Mouse (Mus musculus): ENCODE data around the gene Zbtb6. TPM values are rescaled to one million over a fixed set of nuclear protein-coding genes. Genes with fewer than 3 reads are reported as not detected.

Gene Zbtb6
- polyA plus RNA-seq (2015; fragmentation: Nextera tagmentation; extraction: Ambion mirVana) = 14.1 and 15.1 TPM in 2 replicates

DNA sequence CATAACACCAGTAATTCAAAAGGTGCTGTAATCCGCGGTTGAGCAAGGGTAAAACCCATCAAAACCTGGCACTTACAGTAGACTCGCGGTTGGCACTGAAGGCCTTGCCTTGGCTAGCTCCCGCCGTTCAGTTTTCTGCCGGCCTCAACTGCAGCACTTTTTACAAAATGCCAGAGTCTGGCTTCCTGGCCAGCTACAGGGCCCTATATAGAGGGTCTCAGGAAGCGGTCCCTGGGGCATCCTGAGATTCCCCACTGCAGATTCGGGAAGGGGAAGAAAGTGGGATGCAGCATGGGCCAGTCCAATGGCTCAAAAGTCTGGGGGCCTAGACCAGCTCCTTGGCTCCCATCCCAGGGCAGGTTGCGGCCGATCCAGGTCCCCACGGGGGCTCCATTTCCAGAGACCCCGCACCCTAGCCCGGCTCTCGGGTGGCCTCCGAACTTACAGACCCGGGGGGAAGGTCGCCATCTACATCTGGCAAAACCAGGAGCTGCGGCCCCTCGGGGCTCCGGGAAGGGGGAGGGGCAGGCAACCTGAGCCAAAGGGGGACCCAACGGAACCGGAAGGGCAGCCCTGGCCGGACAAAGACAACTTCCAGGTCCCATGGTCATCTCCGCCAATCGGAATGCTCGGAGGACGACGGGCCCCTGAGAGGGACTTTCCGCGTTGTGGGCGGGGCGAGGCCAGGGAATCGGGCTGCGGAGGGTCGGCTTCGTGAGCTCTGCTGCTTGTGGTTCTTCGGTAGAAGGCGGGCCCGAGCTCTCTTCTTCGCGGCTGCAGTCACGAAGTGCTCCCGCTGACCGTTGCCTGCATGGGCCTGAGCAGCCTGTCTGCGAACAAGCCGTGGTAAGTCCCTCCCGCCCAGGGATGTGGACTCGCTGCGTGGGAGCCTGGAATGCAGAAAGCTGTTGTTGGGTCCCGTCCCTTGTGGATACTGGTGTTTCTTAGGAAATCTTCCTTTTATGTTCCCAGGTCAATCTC, at the start of gene Zbtb6, which contains the start of the genes Zbtb26 and Rabgap1:
TSS of gene Zbtb6 (minus strand) at position 561 of the 981 bp plus-strand sequence.
TSS of gene Zbtb26 (minus strand) at position 525 of the 981 bp plus-strand sequence.
TSS of gene Rabgap1 (plus strand) at position 669 of the 981 bp plus-strand sequence.
- no peaks in the 10 kb centered on the region for H3K9me3 ChIP-seq
- H3K4me3 ChIP-seq = peak within 1 kb of the TSS; percentile 83
- under 1% methylated on average over 51 of the region's 51 CpGs for WGBS
- ATAC-seq (ENCODE audit: low FRiP score) = peak; percentile 98
- no peaks in the 10 kb centered on the region for H3K27me3 ChIP-seq
- peak within 1 kb of the TSS; percentile 79 for H3K4me2 ChIP-seq
- H3K27ac ChIP-seq = peak within 1 kb of the TSS; percentile 91
- peak within 1 kb of the TSS; percentile 91 for H3K9ac ChIP-seq
- peaks cover 25% of the 10 kb centered on the region for H3K4me1 ChIP-seq (replicated peaks)
- H3K36me3 ChIP-seq = no peaks in the 10 kb centered on the region

DNA sequence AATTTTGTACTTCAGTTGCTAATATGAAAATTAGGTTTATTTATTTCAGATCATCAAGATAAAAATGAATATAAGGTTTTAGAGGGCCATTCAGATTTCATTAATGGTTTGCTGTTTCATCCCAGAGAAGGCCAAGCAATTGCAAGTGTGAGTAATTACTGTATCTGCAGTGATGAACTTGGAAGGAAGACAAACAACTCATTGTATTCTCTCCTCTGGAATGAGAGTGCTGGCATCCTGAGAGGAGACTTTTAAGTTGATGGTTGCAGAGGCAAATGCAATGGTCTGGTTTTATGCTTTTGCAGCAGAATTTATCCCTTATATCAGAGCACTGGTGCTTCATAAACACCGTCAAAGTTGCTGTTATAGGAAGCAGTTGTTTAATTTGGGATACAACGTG, 46.0 kb upstream of the Zbtb6 start:
- Histone ChIP-seq H3K9ac (no peak overlapping the region), H3K9me3 (no peaks in the 10 kb centered on the region), H3K27me3 (no peaks in the 10 kb centered on the region), H3K4me2 (no peak overlapping the region), H3K27ac (no peak overlapping the region), H3K36me3 (peaks cover 59% of the 10 kb centered on the region), H3K4me1 (replicated peaks) (no peaks in the 10 kb centered on the region), H3K4me3 (no peak overlapping the region)
- 96% methylated on average over 2 of the region's 2 CpGs for WGBS
- no peak for ATAC-seq (ENCODE audit: low FRiP score)

DNA sequence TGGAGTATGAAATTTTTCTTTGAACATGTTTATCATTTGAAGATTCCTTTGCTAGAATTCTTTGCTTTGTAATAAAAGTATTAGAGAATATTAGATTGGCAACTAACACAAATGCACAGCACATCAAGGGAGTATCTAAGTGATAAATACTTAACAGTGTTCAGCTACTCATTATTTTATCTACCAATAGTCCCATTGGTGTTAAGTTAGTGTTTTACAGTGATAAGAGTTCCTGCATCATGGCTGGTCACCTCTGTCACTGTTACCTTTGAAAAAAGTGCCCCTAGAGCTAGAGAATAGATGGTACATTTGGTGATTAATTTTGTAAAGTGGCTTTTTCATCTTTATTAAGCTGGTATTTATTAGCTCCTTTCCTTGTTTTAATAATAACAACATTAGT, 43.4 kb upstream of the Zbtb6 start:
- Histone ChIP-seq H3K4me3 (no peak overlapping the region), H3K9me3 (no peaks in the 10 kb centered on the region), H3K4me2 (no peak overlapping the region), H3K9ac (no peak overlapping the region), H3K27me3 (no peaks in the 10 kb centered on the region), H3K4me1 (replicated peaks) (no peaks in the 10 kb centered on the region), H3K36me3 (peaks cover 56% of the 10 kb centered on the region), H3K27ac (no peak overlapping the region)
- no peak for ATAC-seq (ENCODE audit: low FRiP score)

- Histone ChIP-seq H3K9me3 (no peaks in the 10 kb centered on the region), H3K9ac (no peak overlapping the region), H3K36me3 (peaks cover 55% of the 10 kb centered on the region), H3K27me3 (no peaks in the 10 kb centered on the region), H3K4me2 (no peak overlapping the region), H3K4me1 (replicated peaks) (no peaks in the 10 kb centered on the region), H3K27ac (no peak overlapping the region), H3K4me3 (no peak overlapping the region)
- WGBS = 87% methylated on average over 1 of the region's 1 CpGs
- no peak for ATAC-seq (ENCODE audit: low FRiP score)
Measured at GRCm38 (mm10) chr2:37485370-37485769, 42.4 kb upstream of the Zbtb6 start.

GRCm38 (mm10) chr2:37484165-37484564, 41.2 kb upstream of the Zbtb6 start:
- H3K27ac ChIP-seq = no peak overlapping the region
- 98% methylated on average over 2 of the region's 2 CpGs for WGBS
- no peak overlapping the region for H3K4me3 ChIP-seq
- no peak overlapping the region for H3K9ac ChIP-seq
- H3K4me2 ChIP-seq = no peak overlapping the region
- ATAC-seq (ENCODE audit: low FRiP score) = no peak
- no peaks in the 10 kb centered on the region for H3K9me3 ChIP-seq
- H3K4me1 ChIP-seq (replicated peaks) = no peaks in the 10 kb centered on the region
- H3K27me3 ChIP-seq = no peaks in the 10 kb centered on the region
- H3K36me3 ChIP-seq = peaks cover 45% of the 10 kb centered on the region

DNA sequence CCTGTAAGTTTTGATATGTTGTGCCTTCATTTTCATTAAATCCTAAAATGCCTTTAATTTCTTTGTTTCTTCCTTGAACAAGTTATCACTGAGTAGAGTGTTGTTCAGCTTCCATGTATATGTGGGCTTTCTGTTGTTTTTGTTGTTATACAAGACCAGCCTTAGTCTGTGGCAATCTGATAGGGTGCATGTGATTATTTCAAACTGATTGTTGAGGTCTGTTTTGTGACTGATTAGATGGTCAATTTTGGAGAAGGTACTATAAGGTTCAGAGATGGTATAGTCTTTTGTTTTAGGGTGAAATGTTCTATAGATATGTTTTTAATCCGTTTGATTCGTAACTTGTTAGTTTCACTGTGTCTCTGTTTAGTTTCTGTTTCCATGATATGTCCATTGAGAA, 37.1 kb upstream of the Zbtb6 start:
- no peaks in the 10 kb centered on the region for H3K27me3 ChIP-seq
- WGBS = 95% methylated on average over 2 of the region's 2 CpGs
- H3K9me3 ChIP-seq = no peaks in the 10 kb centered on the region
- H3K4me3 ChIP-seq = no peak overlapping the region
- no peaks in the 10 kb centered on the region for H3K4me1 ChIP-seq (replicated peaks)
- no peak overlapping the region for H3K27ac ChIP-seq
- H3K36me3 ChIP-seq = peaks cover 68% of the 10 kb centered on the region
- no peak overlapping the region for H3K4me2 ChIP-seq
- ATAC-seq (ENCODE audit: low FRiP score) = no peak
- no peak overlapping the region for H3K9ac ChIP-seq

- Histone ChIP-seq H3K9me3 (no peaks in the 10 kb centered on the region), H3K4me2 (no peak overlapping the region), H3K27me3 (no peaks in the 10 kb centered on the region), H3K4me1 (replicated peaks) (no peaks in the 10 kb centered on the region), H3K27ac (no peak overlapping the region), H3K36me3 (peaks cover 67% of the 10 kb centered on the region), H3K9ac (no peak overlapping the region), H3K4me3 (no peak overlapping the region)
- no peak for ATAC-seq (ENCODE audit: low FRiP score)
Measured at GRCm38 (mm10) chr2:37479559-37479958, 36.6 kb upstream of the Zbtb6 start.

GRCm38 (mm10) chr2:37466266-37466665, 23.3 kb upstream of the Zbtb6 start:
- ATAC-seq (ENCODE audit: low FRiP score) = no peak
- no peaks in the 10 kb centered on the region for H3K4me1 ChIP-seq (replicated peaks)
- H3K27ac ChIP-seq = no peak overlapping the region
- H3K27me3 ChIP-seq = no peaks in the 10 kb centered on the region
- H3K9me3 ChIP-seq = no peaks in the 10 kb centered on the region
- H3K36me3 ChIP-seq = peaks cover 15% of the 10 kb centered on the region
- no peak overlapping the region for H3K9ac ChIP-seq
- H3K4me3 ChIP-seq = no peak overlapping the region
- no peak overlapping the region for H3K4me2 ChIP-seq
- WGBS = 98% methylated on average over 4 of the region's 4 CpGs

- no peaks in the 10 kb centered on the region for H3K27me3 ChIP-seq
- no peaks in the 10 kb centered on the region for H3K9me3 ChIP-seq
- H3K27ac ChIP-seq = no peak overlapping the region
- no peak overlapping the region for H3K9ac ChIP-seq
- no peaks in the 10 kb centered on the region for H3K4me1 ChIP-seq (replicated peaks)
- H3K4me3 ChIP-seq = no peak overlapping the region
- WGBS = 94% methylated on average over 4 of the region's 4 CpGs
- H3K36me3 ChIP-seq = 0 out of 2 replicates have a peak, but pooled peaks cover 2% of the 10 kb centered on the region
- H3K4me2 ChIP-seq = no peak overlapping the region
- ATAC-seq (ENCODE audit: low FRiP score) = no peak
Measured at GRCm38 (mm10) chr2:37460707-37461106, 17.7 kb upstream of the Zbtb6 start.

DNA sequence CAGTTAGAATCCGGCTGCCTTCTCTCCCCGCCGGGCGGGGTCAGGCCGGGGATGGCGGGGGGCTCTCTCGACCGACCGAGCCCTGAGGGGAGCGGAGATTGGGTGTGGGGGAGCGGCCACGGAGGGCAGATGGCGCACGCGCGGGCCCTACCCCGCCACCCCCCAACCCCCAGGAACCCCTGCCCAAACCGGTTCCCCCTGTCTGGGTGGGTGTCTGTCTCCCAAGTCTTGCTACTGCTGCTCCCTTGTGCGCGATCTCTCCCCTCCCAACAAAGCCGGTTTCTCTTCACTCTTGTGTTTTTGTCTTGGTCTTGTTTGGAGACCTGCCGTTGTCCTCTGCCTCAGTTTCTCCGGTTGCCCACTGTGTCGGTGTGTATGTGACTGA, 9.4 kb upstream of the Zbtb6 start:
- under 1% methylated on average over 23 of the region's 24 CpGs for WGBS
- Histone ChIP-seq H3K36me3 (no peaks in the 10 kb centered on the region), H3K27ac (peak overlapping the region; percentile 93), H3K4me2 (peak overlapping the region; percentile 85), H3K9me3 (no peaks in the 10 kb centered on the region), H3K4me1 (replicated peaks) (peaks cover 22% of the 10 kb centered on the region), H3K9ac (peak overlapping the region; percentile 94), H3K27me3 (no peaks in the 10 kb centered on the region), H3K4me3 (peak overlapping the region; percentile 89)
- peak; percentile 90 for ATAC-seq (ENCODE audit: low FRiP score)

DNA sequence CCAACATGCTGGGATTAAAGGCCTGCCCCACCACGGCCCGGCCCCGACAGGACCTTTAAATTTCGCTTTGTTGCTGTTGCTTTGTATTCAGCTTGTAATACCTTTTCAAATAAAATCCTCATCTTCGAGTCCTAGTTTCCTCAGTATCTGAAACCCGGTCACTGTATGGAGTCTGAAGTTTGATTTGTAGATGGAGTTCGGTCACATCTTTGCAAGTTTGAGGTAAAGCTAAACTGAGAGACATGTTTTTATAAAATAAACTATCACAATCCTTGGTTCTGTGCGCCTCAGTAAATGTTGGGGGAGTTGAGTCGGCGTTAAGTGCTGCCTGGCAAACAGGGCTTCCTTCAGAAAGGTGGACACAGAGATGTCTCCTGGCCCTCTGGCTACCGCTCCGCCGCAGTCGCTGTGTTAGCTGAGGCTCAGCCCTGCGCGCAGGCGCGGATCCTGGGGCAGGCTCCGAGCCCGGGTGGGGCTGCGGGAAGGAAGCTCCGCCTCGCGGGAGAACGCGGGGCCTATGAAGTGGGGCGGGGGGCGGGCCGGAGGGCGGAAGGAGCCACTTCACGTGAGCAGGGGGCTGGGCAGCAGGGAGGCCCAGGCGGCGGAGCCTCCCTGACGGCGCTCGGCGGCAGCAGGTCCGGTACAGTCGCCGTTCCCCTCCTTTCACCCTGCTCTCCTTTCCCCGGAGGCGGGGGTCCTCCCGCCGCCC, 8.8 kb upstream of the Zbtb6 start:
- ATAC-seq (ENCODE audit: low FRiP score) = peak; percentile 98
- Histone ChIP-seq H3K9me3 (no peaks in the 10 kb centered on the region), H3K4me1 (replicated peaks) (peaks cover 22% of the 10 kb centered on the region), H3K36me3 (no peaks in the 10 kb centered on the region), H3K4me2 (peak overlapping the region; percentile 85), H3K27ac (peak overlapping the region; percentile 93), H3K4me3 (peak overlapping the region; percentile 89), H3K27me3 (no peaks in the 10 kb centered on the region), H3K9ac (peak overlapping the region; percentile 94)
- 11% methylated on average over 31 of the region's 44 CpGs for WGBS

DNA sequence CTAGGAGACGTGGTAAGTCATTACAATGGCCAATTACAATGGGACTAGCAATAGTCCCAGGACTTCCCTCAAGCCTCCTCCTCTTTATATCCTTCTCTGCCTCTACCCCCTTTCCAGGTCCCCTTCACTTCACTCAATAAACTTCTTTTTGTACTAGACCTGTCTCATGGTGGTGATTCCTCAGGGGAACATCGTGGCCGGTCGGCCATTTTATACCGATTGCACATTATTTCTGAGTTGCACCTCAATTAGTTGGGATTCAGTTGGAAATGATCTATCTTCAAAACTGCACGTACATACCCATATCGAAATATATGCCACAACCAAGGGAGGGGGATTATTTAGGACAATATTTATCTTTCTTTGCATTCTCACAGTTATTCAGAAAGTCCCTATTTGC, 11.4 kb downstream of the Zbtb6 start:
- Histone ChIP-seq H3K36me3 (peaks cover 24% of the 10 kb centered on the region), H3K9ac (peak overlapping the region; percentile 90), H3K27ac (peak overlapping the region; percentile 99), H3K27me3 (no peaks in the 10 kb centered on the region), H3K4me1 (replicated peaks) (peaks cover 21% of the 10 kb centered on the region), H3K9me3 (no peaks in the 10 kb centered on the region), H3K4me2 (peak overlapping the region; percentile 91), H3K4me3 (peak overlapping the region; percentile 88)
- peak; percentile 24 for ATAC-seq (ENCODE audit: low FRiP score)
- 22% methylated on average over 7 of the region's 7 CpGs for WGBS
